Comparison of ENCODE assay signal across 7 mouse cellular contexts in the genomic region with DNA sequence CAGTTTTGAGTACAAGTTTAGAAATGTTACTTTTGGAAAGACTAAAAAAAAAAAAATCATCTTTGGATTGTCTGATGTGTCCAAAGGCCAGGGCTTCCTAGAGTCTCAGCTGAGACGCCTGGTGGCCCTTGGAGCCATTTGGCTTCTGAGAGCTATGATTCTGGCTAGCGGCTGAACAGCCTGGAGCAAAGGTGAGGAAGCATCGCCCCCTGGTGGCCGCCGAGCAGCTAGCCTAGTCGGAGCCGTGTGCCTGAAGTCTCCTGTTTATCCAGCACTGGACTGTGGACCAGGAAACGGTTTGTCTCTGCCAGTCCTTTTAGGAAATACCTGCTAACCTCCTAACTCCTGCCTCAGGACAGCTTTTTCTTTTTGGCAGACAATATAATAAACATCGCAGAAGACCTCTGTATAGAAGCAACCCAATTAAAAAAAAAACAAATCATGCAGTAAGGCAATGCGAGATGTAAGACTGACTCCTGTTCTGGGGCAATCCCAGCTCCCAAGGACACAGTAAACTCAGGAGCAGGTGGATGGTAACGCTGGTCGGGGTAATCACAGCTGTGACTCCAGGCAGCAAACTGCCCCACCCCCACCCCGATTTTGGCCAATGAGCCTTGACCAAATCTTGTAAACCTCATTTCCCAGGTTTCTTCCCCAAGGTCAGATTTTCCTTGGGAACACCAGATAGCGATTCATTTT. TPM values are rescaled to one million over a fixed set of nuclear protein-coding genes. Genes with fewer than 3 reads are reported as not detected.
DNase-seq lines count a peak whose midpoint lies in the region; ATAC-seq and TF ChIP-seq lines count a peak whose summit lies in the region.

No protein-coding gene starts in this region.

- no peaks in the 10 kb centered on the region for H3K36me3 ChIP-seq in limb, embryonic 11.5 days (ENCODE audit: control insufficient read depth, insufficient read depth, low read length)
- no peaks in the 10 kb centered on the region for H3K36me3 ChIP-seq in midbrain, embryonic 14.5 days (ENCODE audit: control insufficient read depth, insufficient read depth, low read length)
- no peaks in the 10 kb centered on the region for H3K36me3 ChIP-seq in small intestine, adult 2 months (ENCODE audit: control insufficient read depth, insufficient read depth, low read length)

- H3K4me1 ChIP-seq in limb, embryonic 11.5 days (ENCODE audit: control insufficient read depth, insufficient read depth, low read length) = no peaks in the 10 kb centered on the region
- no peaks in the 10 kb centered on the region for H3K4me1 ChIP-seq in midbrain, embryonic 14.5 days (ENCODE audit: control insufficient read depth, insufficient read depth, low read length)
- peaks cover 4% of the 10 kb centered on the region; the same call in 1 of the 2 replicates for H3K4me1 ChIP-seq in small intestine, adult 2 months (ENCODE audit: control insufficient read depth, insufficient read depth, insufficient read length, low read length)

- WGBS in limb, embryonic 11.5 days = 26% methylated on average over 14 of the region's 14 CpGs
- 22% methylated on average over 14 of the region's 14 CpGs for WGBS in midbrain, embryonic 14.5 days
- WGBS in small intestine, adult 2 months = 13% methylated on average over 14 of the region's 14 CpGs

- no peak overlapping the region for H3K9ac ChIP-seq in limb, embryonic 11.5 days (ENCODE audit: low read length)
- H3K9ac ChIP-seq in midbrain, embryonic 14.5 days (replicated peaks; ENCODE audit: low read length) = no peak overlapping the region

- TF ChIP-seq POLR2A in small intestine, adult 2 months (IDR thresholded peaks at IDR 0.05; ENCODE audit: low read depth, low read length) = no peak

- ATAC-seq in limb, embryonic 11.5 days (ENCODE audit: insufficient number of reproducible peaks, low FRiP score, low TSS enrichment, low read depth) = peak; percentile 81
- peak; percentile 68 for ATAC-seq in midbrain, embryonic 14.5 days (ENCODE audit: low FRiP score, low TSS enrichment)

- DNase-seq in adrenal gland, adult 2 months = peak; percentile 85
- peak; percentile 60 for DNase-seq in embryo, embryonic 11.5 days (ENCODE audit: low read depth, low spot score)
- peak; percentile 82 to 85 for DNase-seq in gastrocnemius, postnatal 36 days
- DNase-seq in kidney, adult 8-10 months = peak; percentile 76 to 87
- peak; percentile 93 for DNase-seq in limb, embryonic 11.5 days (ENCODE audit: low spot score)
- peak; percentile 86 for DNase-seq in midbrain, embryonic 14.5 days

- H3K27me3 ChIP-seq in limb, embryonic 11.5 days (ENCODE audit: control insufficient read depth, insufficient read depth, low read length) = no peaks in the 10 kb centered on the region
- no peaks in the 10 kb centered on the region for H3K27me3 ChIP-seq in midbrain, embryonic 14.5 days (ENCODE audit: control insufficient read depth, insufficient read depth, low read length)
- H3K27me3 ChIP-seq in small intestine, adult 2 months (ENCODE audit: control insufficient read depth, insufficient read depth, low read length) = no peaks in the 10 kb centered on the region

- TF ChIP-seq CTCF in small intestine, adult 2 months (IDR thresholded peaks at IDR 0.05; ENCODE audit: extremely low read depth, insufficient read length, insufficient replicate concordance, low read depth, low read length) = peak; percentile 96

- H3K9me3 ChIP-seq in limb, embryonic 11.5 days (ENCODE audit: control insufficient read depth, low read length) = no peaks in the 10 kb centered on the region
- H3K9me3 ChIP-seq in midbrain, embryonic 14.5 days (ENCODE audit: control insufficient read depth, low read length) = no peaks in the 10 kb centered on the region

- no peak overlapping the region for H3K27ac ChIP-seq in limb, embryonic 11.5 days (replicated peaks; ENCODE audit: low read depth, low read length)
- no peak overlapping the region for H3K27ac ChIP-seq in midbrain, embryonic 14.5 days (replicated peaks; ENCODE audit: low read depth, low read length)
- H3K27ac ChIP-seq in small intestine, adult 2 months (ENCODE audit: insufficient read depth, low read depth, low read length) = no peak overlapping the region

- intact Hi-C loops in gastrocnemius, postnatal 36 days (cut with DNase I) = loop anchor here (5.0 kb wide), 1 partner anchor 203 kb away; no protein-coding TSS in a partner anchor

- H3K4me2 ChIP-seq in limb, embryonic 11.5 days (ENCODE audit: low read depth, severe bottlenecking) = no peak overlapping the region
- no peak overlapping the region for H3K4me2 ChIP-seq in midbrain, embryonic 14.5 days (ENCODE audit: low read length)

- no peak overlapping the region for H3K4me3 ChIP-seq in limb, embryonic 11.5 days (ENCODE audit: low read depth, low read length)
- no peak overlapping the region for H3K4me3 ChIP-seq in midbrain, embryonic 14.5 days (replicated peaks; ENCODE audit: low read depth, low read length)
- H3K4me3 ChIP-seq in small intestine, adult 2 months (ENCODE audit: low read depth, low read length) = no peak overlapping the region

RNA-seq across cellular contexts. Expression of a gene that starts 18.6 kb away (rescaled TPM):
- 10 to 100 TPM; 16.6 to 19.3 TPM for total RNA-seq in adrenal gland, adult 2 months (2021)
- polyA plus RNA-seq in adrenal gland, adult 2 months (2012; rRNA removed) = 7.3 and 11.1 TPM in 2 replicates
- total RNA-seq in gastrocnemius, postnatal 36 days (2021) = 1 to 10 TPM; 5.1 to 5.2 TPM
- 67.8 and 68.1 TPM in 2 replicates for polyA plus RNA-seq in limb, embryonic 11.5 days (2014; fragmentation: Nextera tagmentation; extraction: Ambion mirVana)
- polyA plus RNA-seq in midbrain, embryonic 14.5 days (2014; fragmentation: Nextera tagmentation; extraction: Ambion mirVana) = 94.3 and 99.7 TPM in 2 replicates
- polyA plus RNA-seq in small intestine, adult 2 months (2012; rRNA removed) = 3.9 and 7.4 TPM in 2 replicates

RNA-seq across cellular contexts. Expression of a gene that starts 49.4 kb away (rescaled TPM):
- 10 to 100 TPM; 31.3 to 32.9 TPM for total RNA-seq in adrenal gland, adult 2 months (2021)
- 7.9 and 9.2 TPM in 2 replicates for polyA plus RNA-seq in adrenal gland, adult 2 months (2012; rRNA removed)
- 1 to 10 TPM; 7.3 to 9.0 TPM for total RNA-seq in gastrocnemius, postnatal 36 days (2021)
- polyA plus RNA-seq in limb, embryonic 11.5 days (2014; fragmentation: Nextera tagmentation; extraction: Ambion mirVana) = 24.3 and 29.1 TPM in 2 replicates
- polyA plus RNA-seq in midbrain, embryonic 14.5 days (2014; fragmentation: Nextera tagmentation; extraction: Ambion mirVana) = 32.2 and 49.0 TPM in 2 replicates
- 1.4 and 1.7 TPM in 2 replicates for polyA plus RNA-seq in small intestine, adult 2 months (2012; rRNA removed)
